Mouse (Mus musculus): ENCODE data around the gene Hnrnpa3. TPM values are rescaled to one million over a fixed set of nuclear protein-coding genes. Genes with fewer than 3 reads are reported as not detected.

The Hnrnpa3 gene
- polyA plus RNA-seq, 1 experiment from 2014 or later = 236 TPM

Other genes starting within 250 kb of the Hnrnpa3 start
- 24.0 and 27.1 TPM in 2 replicates for gene Nfe2l2, start 45.4 kb downstream of the Hnrnpa3 start, polyA plus RNA-seq (2016; fragmentation: Nextera tagmentation; extraction: Ambion mirVana)
- gene Agps, start 172.9 kb downstream of the Hnrnpa3 start, polyA plus RNA-seq (2016; fragmentation: Nextera tagmentation; extraction: Ambion mirVana) = 38.1 and 50.1 TPM in 2 replicates